Mouse (Mus musculus) midbrain, embryonic 13.5 days (tissue): Measurements from ENCODE around the gene Chaf1a. TPM values are rescaled to one million over a fixed set of nuclear protein-coding genes. Genes with fewer than 3 reads are reported as not detected.
A peak's percentile ranks its signal among the peaks of the same experiment; 100 is the strongest.
"Not testable (repeated sequence)": the region's sequence is repeated elsewhere in the genome, so short reads cannot be mapped to it uniquely, and the experiment has no call there.

Experiments
- ATAC-seq: fragments of 200-750 bp; cut with Nextera tagmentation; 2 replicates; pipeline ENCODE4 v1.8.0; 2017; ENCODE audit warnings: mild to moderate bottlenecking, moderate TSS enrichment, moderate library complexity
- H3K27ac ChIP-seq: fragments of 300-500 bp; sonication (generic); 2 replicates; pipeline ENCODE4 v1.5.1; 2015; ENCODE audit warnings: inconsistent platforms, mild to moderate bottlenecking, moderate library complexity
- H3K27me3 ChIP-seq: fragments of 300-500 bp; sonication (generic); 2 replicates; pipeline ENCODE4 v1.6.1; 2015; ENCODE audit warnings: mild to moderate bottlenecking, inconsistent platforms
- H3K36me3 ChIP-seq: fragments of 300-500 bp; sonication (generic); 2 replicates; pipeline ENCODE4 v1.6.1; 2015; ENCODE audit warnings: mild to moderate bottlenecking, inconsistent platforms
- H3K4me1 ChIP-seq: fragments of 300-500 bp; sonication (generic); replicated peaks from 2 replicates; pipeline ENCODE4 v1.6.1; 2015; ENCODE audit warnings: inconsistent platforms
- H3K4me2 ChIP-seq: fragments of 300-500 bp; sonication (generic); replicated peaks from 2 replicates; pipeline ENCODE4 v1.6.1; 2015; ENCODE audit warnings: moderate library complexity, mild to moderate bottlenecking, inconsistent platforms
- H3K4me3 ChIP-seq: fragments of 300-500 bp; sonication (generic); replicated peaks from 2 replicates; pipeline ENCODE4 v1.5.1; 2015; ENCODE audit warnings: mild to moderate bottlenecking, inconsistent platforms
- H3K9ac ChIP-seq: fragments of 300-500 bp; sonication (generic); replicated peaks from 2 replicates; pipeline ENCODE4 v1.6.1; 2015; ENCODE audit warnings: mild to moderate bottlenecking, inconsistent platforms
- H3K9me3 ChIP-seq: fragments of 300-500 bp; sonication (generic); 2 replicates; pipeline ENCODE4 v1.6.1; 2016; ENCODE audit warnings: mild to moderate bottlenecking, inconsistent platforms
- WGBS: fragments of 180-500 bp; shearing (Covaris S2); methylation state at CpG from one replicate; pipeline ENCODE4 v1.1.7; 2015; 5-methylcytosine and 5-hydroxymethylcytosine counted together
- polyA plus RNA-seq: library from polyadenylated mRNA; unstranded; fragments of >200 nt; fragmentation: Nextera tagmentation; extraction: Ambion mirVana; gene quantifications from 2 replicates; pipeline ENCODE4 v1.2.1, GENCODE M21; 2015

The Chaf1a gene
- polyA plus RNA-seq, 1 experiment from 2014 or later = 11.0 TPM

DNA sequence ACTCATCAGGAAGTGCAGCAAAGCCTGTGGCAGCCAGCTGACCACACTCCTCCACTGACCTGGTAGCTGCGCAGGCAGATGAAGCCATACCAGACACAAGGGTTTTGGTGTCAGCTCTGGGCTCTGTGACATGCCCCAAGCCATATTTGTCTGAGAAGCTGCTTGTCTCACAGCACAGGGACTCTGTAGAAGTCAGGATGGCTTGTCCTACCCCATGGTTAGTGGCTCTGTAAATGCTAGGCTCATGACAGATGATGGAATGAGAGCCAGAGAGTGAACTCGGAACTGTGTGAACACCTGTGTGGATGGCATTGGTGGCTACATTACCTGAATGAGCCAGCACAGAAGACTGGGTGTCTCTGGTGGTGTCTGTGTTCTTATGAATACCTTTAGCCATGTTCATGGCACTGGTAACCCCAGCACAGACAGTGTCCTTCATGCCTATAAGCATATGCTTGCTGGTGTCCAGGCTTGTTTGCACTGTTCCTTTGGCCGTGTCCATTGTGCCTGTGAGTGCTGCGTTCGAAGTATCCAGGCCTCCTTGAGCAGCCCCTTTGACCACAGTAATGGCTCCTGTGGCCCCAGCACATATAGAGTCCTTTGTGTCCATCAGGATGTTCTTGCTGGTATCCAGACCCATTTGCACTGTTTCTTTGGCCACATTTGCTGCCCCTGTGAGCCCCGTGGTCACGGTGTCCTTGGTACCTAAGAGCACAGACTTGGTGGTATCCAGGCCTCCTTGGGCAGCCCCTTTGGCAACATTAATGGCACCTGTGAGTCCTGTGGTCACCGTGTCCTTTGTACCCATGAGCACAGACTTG is 63.4 kb downstream of the Chaf1a start:
- H3K27ac ChIP-seq = no peak overlapping the region
- WGBS = 93% methylated on average over 8 of the region's 8 CpGs
- no peak overlapping the region for H3K4me3 ChIP-seq
- ATAC-seq = no peak
- no peak overlapping the region for H3K4me2 ChIP-seq
- H3K9ac ChIP-seq = no peak overlapping the region
- H3K36me3 ChIP-seq = peaks cover 58% of the 10 kb centered on the region
- no peaks in the 10 kb centered on the region for H3K9me3 ChIP-seq
- H3K27me3 ChIP-seq = no peaks in the 10 kb centered on the region
- no peaks in the 10 kb centered on the region for H3K4me1 ChIP-seq

DNA sequence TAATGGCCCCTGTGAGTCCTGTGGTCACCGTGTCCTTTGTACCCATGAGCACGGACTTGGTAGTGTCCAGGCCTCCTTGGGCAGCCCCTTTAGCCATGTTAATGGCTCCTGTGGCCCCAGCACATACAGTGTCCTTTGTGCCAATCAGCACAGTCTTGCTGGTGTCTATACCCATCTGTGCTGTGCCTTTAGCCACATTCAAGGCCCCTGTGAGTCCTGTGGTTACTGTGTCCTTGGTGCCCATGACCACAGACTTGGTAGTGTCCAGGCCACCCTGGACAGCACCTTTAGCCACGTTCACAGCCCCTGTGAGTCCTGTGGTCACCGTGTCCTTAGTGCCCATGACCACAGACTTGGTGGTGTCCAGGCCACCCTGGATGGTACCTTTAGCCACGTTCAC is 64.6 kb downstream of the Chaf1a start:
- H3K27ac ChIP-seq, H3K9ac ChIP-seq, H3K9me3 ChIP-seq, H3K4me2 ChIP-seq, H3K4me3 ChIP-seq, ATAC-seq, H3K27me3 ChIP-seq, H3K4me1 ChIP-seq: not testable (repeated sequence)
- WGBS = 100% methylated on average over 3 of the region's 5 CpGs
- peaks cover 47% of the 10 kb centered on the region for H3K36me3 ChIP-seq

DNA sequence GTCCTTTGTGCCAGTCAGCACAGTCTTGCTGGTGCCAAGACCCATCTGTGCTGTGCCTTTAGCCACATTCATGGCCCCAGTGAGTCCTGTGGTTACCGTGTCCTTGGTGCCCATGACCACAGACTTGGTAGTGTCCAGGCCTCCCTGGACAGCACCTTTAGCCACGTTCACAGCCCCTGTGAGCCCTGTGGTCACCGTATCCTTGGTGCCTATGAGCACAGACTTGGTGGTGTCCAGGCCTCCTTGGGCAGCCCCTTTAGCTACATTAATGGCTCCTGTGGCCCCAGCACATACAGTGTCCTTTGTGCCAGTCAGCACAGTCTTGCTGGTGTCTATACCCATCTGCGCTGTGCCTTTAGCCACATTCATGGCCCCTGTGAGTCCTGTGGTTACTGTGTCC is 66.2 kb downstream of the Chaf1a start:
- H3K27me3 ChIP-seq, H3K9ac ChIP-seq, H3K4me1 ChIP-seq, H3K9me3 ChIP-seq, H3K4me2 ChIP-seq, H3K4me3 ChIP-seq, H3K27ac ChIP-seq, ATAC-seq: not testable (repeated sequence)
- 97% methylated on average over 4 of the region's 4 CpGs for WGBS
- peaks cover 31% of the 10 kb centered on the region for H3K36me3 ChIP-seq

DNA sequence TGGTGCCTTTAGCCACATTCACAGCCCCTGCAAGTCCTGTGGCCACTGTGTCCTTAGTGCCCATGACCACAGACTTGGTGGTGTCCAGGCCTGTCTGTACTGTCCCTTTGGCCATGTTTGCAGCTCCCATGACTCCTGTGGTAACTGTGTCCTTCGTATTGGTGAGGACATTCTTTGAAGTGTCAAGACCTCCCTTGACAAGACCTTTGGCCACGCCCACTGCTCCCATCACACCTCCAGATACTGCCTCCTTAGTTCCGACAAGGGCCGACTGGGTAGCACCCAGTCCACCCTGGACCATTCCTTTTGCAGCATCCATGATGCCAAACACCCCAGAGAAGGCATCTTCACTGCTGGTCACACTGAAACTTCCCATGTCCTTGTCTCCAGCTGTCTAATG is 66.7 kb downstream of the Chaf1a start:
- WGBS = 84% methylated on average over 4 of the region's 4 CpGs
- ATAC-seq = no peak
- no peaks in the 10 kb centered on the region for H3K4me1 ChIP-seq
- peaks cover 25% of the 10 kb centered on the region for H3K36me3 ChIP-seq
- H3K27me3 ChIP-seq = no peaks in the 10 kb centered on the region
- H3K4me2 ChIP-seq = no peak overlapping the region
- H3K9ac ChIP-seq = no peak overlapping the region
- H3K4me3 ChIP-seq = no peak overlapping the region
- H3K27ac ChIP-seq = no peak overlapping the region
- no peaks in the 10 kb centered on the region for H3K9me3 ChIP-seq

DNA sequence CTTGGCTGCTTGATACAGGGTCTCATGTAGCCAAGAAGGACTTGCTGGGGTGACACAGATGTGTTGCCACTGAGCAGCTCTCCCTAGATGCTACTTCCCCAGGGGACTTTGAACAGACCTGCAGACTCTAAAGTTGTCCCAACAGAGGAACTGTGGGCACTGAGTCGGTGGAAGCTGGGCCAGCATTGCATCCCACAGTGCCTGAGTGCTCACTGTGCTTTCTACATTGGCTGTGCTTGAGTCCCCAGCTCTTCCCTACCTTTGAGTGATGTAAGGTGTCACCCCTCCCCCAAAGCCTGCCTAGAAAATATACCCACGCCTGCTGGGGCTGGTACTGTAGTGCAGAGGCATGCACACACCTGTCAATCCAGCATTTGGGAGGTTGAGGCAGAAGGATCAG is 67.5 kb downstream of the Chaf1a start:
- Histone ChIP-seq H3K9ac (no peak overlapping the region), H3K36me3 (peaks cover 18% of the 10 kb centered on the region), H3K9me3 (no peaks in the 10 kb centered on the region), H3K4me1 (no peaks in the 10 kb centered on the region), H3K4me3 (no peak overlapping the region), H3K27ac (no peak overlapping the region), H3K27me3 (no peaks in the 10 kb centered on the region), H3K4me2 (no peak overlapping the region)
- ATAC-seq = 0 out of 2 replicates have a peak, but pooled peaks have one; percentile 17
- WGBS = 83% methylated on average over 2 of the region's 2 CpGs

DNA sequence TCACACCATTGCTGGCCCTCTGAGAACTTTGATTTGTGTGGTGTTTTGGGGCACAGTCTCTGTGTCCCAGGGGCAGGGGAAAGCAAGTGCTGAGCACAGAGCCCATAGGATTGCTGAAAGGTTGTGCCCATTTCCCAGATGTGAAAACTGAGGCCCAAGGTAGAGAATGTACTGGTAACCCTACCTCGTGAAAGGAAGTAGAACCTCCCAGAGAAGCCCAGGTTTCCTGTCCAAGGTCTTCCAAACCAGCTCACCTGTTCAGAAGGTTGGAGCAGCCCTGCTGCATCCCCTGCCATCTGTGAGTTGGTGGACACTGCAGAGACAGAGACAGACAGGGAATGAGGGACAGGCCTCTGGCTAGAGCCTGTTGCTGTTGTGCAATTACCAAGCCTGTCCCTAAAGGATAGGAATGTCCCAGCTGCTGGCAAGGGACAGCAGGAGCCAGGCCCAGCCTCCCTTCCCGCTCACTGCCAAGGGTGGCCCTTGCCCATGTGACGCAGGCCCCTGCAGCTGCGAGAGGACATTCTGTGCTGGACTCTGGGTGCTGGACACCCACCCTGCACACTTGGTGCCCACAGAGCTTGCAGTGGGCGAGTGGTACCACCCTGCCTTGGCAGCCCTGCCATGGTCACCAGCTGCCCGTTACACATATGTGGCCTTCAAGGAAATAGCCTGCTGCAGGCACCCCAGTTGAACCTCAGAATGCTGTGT is 68.2 kb downstream of the Chaf1a start:
- Histone ChIP-seq H3K36me3 (peaks cover 10% of the 10 kb centered on the region), H3K27ac (no peak overlapping the region), H3K4me1 (no peaks in the 10 kb centered on the region), H3K4me2 (no peak overlapping the region), H3K4me3 (no peak overlapping the region), H3K27me3 (no peaks in the 10 kb centered on the region), H3K9ac (no peak overlapping the region), H3K9me3 (no peaks in the 10 kb centered on the region)
- no peak for ATAC-seq
- WGBS = 80% methylated on average over 6 of the region's 6 CpGs

DNA sequence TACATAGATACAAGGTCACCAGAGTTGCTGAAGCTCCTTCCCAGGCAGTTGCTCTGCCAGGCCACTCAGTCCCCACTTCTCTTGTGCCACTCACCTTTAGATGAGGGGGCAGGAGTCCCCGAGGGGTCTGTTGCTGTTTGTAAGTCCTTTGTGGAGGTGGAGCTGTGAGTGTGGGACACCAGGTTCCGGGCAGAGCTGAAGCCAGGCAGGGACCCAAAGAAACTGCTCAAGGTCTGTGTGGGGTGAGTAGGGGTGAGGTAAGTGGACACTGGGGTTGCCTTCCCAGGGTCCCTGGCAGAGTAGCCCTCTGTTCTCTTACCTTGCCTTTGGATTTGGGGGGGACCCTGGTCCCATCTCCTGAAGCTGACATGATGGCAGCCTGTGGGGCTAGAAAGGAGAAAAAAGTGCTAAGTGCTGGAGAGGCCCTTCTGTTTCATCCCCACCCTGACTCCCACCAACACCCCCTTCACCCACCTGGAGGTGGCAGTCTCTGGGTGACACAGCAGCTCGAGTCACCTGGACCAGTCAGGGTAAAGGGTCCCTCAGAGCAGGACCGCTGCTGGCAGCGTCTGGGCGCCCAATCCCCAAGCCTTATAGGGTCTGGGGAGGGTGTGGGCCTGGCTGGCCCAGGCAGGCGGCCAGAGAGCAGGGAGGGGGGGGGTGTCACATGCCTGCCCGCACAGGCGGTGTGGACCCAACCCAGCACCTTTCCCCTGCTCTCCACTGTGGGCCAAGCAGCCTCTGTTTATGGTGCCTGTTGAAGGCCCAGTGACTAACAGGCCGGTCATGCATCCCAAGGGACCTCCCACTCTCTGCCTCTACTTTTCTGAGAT is 69.2 kb downstream of the Chaf1a start, which contains the start of gene Plin4:
TSS of gene Plin4 (minus strand) at position 585 of the 833 bp plus-strand sequence.
- Histone ChIP-seq H3K36me3 (0 out of 2 replicates have a peak, but pooled peaks cover 4% of the 10 kb centered on the region), H3K27ac (no peak within 1 kb of the TSS), H3K4me3 (no peak within 1 kb of the TSS), H3K27me3 (no peaks in the 10 kb centered on the region), H3K4me2 (no peak within 1 kb of the TSS), H3K9me3 (no peaks in the 10 kb centered on the region), H3K4me1 (no peaks in the 10 kb centered on the region), H3K9ac (no peak within 1 kb of the TSS)
- WGBS = 71% methylated on average over 10 of the region's 10 CpGs
- ATAC-seq = 0 out of 2 replicates have a peak, but pooled peaks have one; percentile 32

DNA sequence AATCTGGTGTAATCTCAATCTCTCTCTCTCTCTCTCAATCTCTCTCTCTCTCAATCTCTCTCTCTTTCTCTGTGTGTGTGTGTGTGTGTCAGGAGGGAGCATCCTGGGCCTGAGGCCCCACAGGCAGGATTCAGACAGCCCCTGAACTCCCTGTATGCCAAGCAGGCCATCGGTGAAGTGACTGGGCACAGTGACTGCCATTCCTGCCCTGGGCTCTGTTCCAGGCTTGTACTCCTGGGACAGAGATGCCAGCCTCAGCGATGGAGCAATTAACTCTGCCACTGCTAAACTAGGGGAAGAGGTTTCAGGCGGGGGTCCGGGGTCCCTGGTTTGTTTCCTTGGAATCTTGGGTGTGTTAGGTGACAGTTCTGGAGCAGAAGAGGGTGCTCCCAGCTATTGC is 70.3 kb downstream of the Chaf1a start:
- Histone ChIP-seq H3K4me1 (no peaks in the 10 kb centered on the region), H3K27ac (no peak overlapping the region), H3K4me2 (no peak overlapping the region), H3K9me3 (no peaks in the 10 kb centered on the region), H3K4me3 (no peak overlapping the region), H3K36me3 (0 out of 2 replicates have a peak, but pooled peaks cover 4% of the 10 kb centered on the region), H3K27me3 (no peaks in the 10 kb centered on the region), H3K9ac (no peak overlapping the region)
- no peak for ATAC-seq
- 61% methylated on average over 4 of the region's 4 CpGs for WGBS

DNA sequence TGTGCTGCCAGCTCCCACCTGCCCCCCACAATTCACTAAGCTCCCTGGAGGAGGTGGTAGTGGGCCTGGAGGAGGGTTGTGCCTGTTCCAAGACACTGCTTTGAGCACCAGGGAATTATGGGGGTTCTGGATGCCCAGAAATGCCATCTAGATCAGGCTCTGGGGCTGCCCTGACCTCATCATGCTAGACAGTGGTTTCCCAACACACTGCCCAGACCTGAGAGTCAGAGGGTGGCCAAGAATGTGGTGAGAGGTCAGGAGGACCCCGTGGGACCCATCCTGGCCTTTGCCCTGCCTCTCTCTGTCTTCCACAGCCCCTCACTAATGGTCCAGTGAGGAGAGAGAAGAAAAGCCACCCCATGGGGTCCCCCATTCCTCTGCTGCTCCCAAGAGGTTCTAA is 70.8 kb downstream of the Chaf1a start:
- H3K36me3 ChIP-seq = 0 out of 2 replicates have a peak, but pooled peaks cover 4% of the 10 kb centered on the region
- 64% methylated on average over 1 of the region's 1 CpGs for WGBS
- no peak overlapping the region for H3K27ac ChIP-seq
- H3K9ac ChIP-seq = no peak overlapping the region; the same call in 1 of the 2 replicates
- no peaks in the 10 kb centered on the region for H3K9me3 ChIP-seq
- peaks cover 2% of the 10 kb centered on the region; the same call in 1 of the 2 replicates for H3K27me3 ChIP-seq
- H3K4me2 ChIP-seq = no peak overlapping the region
- ATAC-seq = no peak
- H3K4me1 ChIP-seq = no peaks in the 10 kb centered on the region
- no peak overlapping the region for H3K4me3 ChIP-seq

DNA sequence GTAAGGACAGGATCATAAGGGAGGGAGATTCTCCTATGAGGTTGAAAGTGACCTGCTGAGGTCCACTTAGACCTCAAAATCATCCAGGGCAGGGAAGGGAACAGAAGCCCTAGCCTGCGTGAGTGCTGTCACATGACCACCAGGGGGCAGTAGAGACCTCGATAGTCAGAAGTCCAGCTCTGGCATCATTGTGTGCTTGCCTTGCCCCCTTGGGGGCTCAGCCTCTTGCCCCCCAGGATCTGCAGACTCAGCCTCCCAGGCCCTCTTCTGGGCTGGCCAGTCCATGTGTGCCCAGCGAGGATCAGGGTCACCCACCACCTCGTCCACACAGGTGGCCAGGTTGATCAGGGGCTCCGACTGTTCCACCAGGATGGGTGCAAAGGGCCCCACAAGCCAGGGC is 71.6 kb downstream of the Chaf1a start:
- peaks cover under 1% of the 10 kb centered on the region; the same call in 1 of the 2 replicates for H3K4me1 ChIP-seq
- no peak overlapping the region for H3K4me2 ChIP-seq
- 45% methylated on average over 5 of the region's 5 CpGs for WGBS
- H3K36me3 ChIP-seq = 0 out of 2 replicates have a peak, but pooled peaks cover 4% of the 10 kb centered on the region
- no peak overlapping the region for H3K9ac ChIP-seq
- no peaks in the 10 kb centered on the region for H3K9me3 ChIP-seq
- H3K27ac ChIP-seq = no peak overlapping the region
- peaks cover 10% of the 10 kb centered on the region for H3K27me3 ChIP-seq
- no peak overlapping the region for H3K4me3 ChIP-seq
- ATAC-seq = peak; percentile 41

DNA sequence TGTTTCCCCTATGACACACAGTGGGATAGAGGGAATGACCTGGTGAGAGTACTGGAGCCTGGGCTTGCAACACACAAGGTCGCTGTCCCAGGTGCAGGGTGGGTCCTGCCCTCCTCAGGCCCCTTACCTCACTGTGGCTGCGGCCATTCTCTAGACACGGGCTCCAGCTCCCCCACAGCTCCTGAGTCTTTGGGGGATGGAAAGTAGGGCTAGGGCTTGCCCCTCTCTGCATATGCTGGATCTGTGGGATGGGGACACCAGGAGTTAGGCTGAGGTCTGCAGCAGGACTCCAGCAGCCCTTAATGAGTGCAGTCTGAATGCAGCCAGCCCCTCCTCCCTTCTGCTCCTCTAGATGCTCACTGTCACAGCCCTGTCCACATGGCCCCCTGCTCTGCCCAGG is 72.5 kb downstream of the Chaf1a start:
- Histone ChIP-seq H3K27ac (no peak overlapping the region), H3K9me3 (no peaks in the 10 kb centered on the region), H3K36me3 (0 out of 2 replicates have a peak, but pooled peaks cover 1% of the 10 kb centered on the region), H3K4me1 (peaks cover 7% of the 10 kb centered on the region), H3K4me3 (no peak overlapping the region), H3K27me3 (peaks cover 17% of the 10 kb centered on the region), H3K4me2 (no peak overlapping the region), H3K9ac (no peak overlapping the region)
- no peak for ATAC-seq
- 81% methylated on average over 3 of the region's 3 CpGs for WGBS
